Mouse (Mus musculus): ENCODE measurements around the gene Prdx1.

The Prdx1 gene

GRCm38 (mm10) chr4:116727401-116727800 is 42.1 kb downstream of the Prdx1 start:
- no peak for DNase-seq (ENCODE audit: low spot score in 2 of 2)

GRCm38 (mm10) chr4:116729532-116729931 is 44.2 kb downstream of the Prdx1 start:
- no peak for DNase-seq (ENCODE audit: low spot score in 2 of 2)

GRCm38 (mm10) chr4:116731077-116731476 is 45.7 kb downstream of the Prdx1 start:
- no peak for DNase-seq (ENCODE audit: low spot score in 2 of 2)

GRCm38 (mm10) chr4:116732355-116732754 is 47.0 kb downstream of the Prdx1 start:
- DNase-seq (ENCODE audit: low spot score in 2 of 2), result no peak

- DNase-seq (ENCODE audit: low spot score in 2 of 2), result no peak
Observed at GRCm38 (mm10) chr4:116734996-116735395, 49.7 kb downstream of the Prdx1 start.

DNA sequence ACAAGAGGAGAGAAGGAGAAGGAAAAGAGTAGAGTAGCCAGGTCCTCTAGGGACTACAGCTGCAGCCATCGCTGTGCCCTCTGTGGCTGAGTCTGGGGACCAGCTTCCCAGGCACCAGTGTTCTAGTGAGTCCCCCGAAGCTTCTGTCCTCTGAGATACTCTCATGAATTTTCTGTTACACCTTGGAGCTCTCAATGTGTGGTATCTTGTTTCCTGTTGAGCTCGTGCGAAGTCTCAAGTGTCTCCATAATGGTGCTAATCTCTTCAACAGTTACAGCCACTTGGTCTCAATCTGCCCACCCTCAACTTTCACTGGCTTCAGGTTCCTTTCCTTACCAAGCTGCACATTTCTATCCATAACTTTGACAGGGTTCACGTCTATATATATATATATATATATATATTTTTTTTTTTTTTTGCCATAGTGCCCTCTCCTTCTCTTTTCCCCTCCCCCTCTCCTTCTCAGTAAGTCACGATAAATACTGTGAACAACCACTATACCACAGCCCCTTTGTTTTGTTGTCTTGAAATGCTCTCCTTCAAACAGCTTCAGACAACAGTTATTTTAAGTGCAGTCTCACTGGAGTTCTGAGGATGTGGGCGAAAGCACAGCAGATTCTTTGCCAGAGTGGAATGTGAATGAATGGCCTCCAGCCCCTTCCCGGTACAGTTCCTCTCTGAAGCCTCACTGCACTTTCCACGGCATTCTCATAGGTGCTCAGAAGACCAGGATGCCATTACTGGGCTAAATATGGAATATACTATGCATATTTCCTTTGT is 53.8 kb downstream of the Prdx1 start:
- no peak for DNase-seq (ENCODE audit: low spot score in 2 of 2)

DNA sequence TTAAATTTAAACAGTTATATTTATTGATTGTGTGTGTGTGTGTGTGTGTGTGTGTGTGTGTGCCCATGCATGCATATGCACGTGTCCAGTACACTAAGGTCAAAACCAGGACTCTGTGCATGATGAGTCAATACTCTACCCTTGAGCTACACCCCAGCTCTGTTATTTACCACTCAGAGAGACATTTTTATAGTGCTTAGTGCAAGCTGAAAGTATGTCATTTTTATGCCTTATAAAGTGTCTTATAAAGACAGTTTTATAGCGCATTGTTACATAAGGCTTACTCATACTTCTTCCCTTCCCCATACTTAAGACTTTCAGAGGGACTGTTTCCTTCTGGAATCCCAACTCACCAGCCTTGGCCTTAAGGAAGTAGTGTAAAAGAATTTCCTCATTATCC is 64.4 kb downstream of the Prdx1 start:
- no peak for DNase-seq (ENCODE audit: low spot score in 2 of 2)
